Mouse (Mus musculus) lung, adult 2 months (tissue): ENCODE measurements at regions not wholly inside any gene's neighbourhood (a gene's known extent, or its start where the extent isn't known, plus 50 kb on each side); places are given as distances from the start of the nearest gene placed in this dataset.

Experiments used
- CTCF ChIP-seq: fragments of 200-500 bp; IDR thresholded peaks from 2 replicates; pipeline ENCODE4 v1.5.1; 2011; ENCODE audit warnings: mild to moderate bottlenecking, low read length, control low read depth; ENCODE audit not compliant: insufficient read depth
- POLR2A ChIP-seq: fragments of 200-500 bp; IDR thresholded peaks from 2 replicates; pipeline ENCODE4 v1.6.1; 2011; ENCODE audit warnings: low read depth, mild to moderate bottlenecking, control low read depth, low read length, borderline replicate concordance; ENCODE audit errors: extremely low read depth

- TF ChIP-seq CTCF (no peak), POLR2A (no peak)
Observed at GRCm38 (mm10) chr8:26336906-26337650, 217.7 kb downstream of the Gm45692 start.
